ENCODE assay signal across 23 mouse cellular contexts in the genomic region with DNA sequence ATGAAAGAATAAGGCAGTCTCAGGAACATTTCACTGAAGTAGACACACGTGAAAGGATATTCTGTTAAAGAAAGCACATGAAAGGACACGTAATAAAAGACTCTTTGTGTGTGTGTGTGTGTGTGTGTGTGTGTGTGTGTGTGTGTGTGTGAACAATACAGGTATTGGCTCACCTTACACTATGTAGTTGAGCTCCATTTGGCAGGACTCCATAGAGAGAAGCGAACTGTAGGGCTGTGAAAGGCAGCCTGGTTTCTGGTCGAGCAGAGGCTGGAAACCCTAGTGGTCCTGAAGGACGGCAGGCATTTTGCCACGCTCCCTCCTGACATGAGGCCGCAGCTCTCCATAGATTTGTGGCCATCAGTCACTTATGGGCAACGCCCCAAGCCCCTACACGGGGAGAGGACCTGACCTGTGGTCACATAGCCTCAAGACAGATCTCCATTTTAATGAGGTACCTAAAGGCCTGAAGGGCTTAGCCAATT. TPM values are rescaled to one million over a fixed set of nuclear protein-coding genes. Genes with fewer than 3 reads are reported as not detected.
DNase-seq lines count a peak whose midpoint lies in the region; ATAC-seq and TF ChIP-seq lines count a peak whose summit lies in the region.
"Had no signal": no experiment of that assay in that cellular context is flagged by ENCODE, and none has a peak within 500 bp of the region (broad histone marks: within the 10 kb centered on the region; RNA-seq: fewer than 3 reads in every experiment).

No protein-coding gene starts in this region.

- no peak for DNase-seq in heart, adult 2 months
- no peak for DNase-seq in heart, postnatal 10 days
- DNase-seq in embryonic facial prominence, embryonic 10.5 days (ENCODE audit: low spot score) = peak; percentile 7
- DNase-seq in yolk sac, embryonic 10.5 days (ENCODE audit: low spot score) = no peak
- no peak for DNase-seq in gastrocnemius, postnatal 36 days
- DNase-seq: adrenal gland, adult 2 months; adrenal gland, postnatal 10 days; adrenal gland, postnatal 25 days; cerebellum, adult 11-12 months; cerebellum, adult 2 months; cerebellum, adult 9-10 months; cerebellum, postnatal 10 days; cerebellum, postnatal 25 days; forebrain, postnatal 0 days had no signal

- H3K79me2 ChIP-seq in heart, adult 2 months (replicated peaks; ENCODE audit: control insufficient read depth, insufficient read depth, low read length) = no peaks in the 10 kb centered on the region
- H3K79me2 ChIP-seq in macrophage (ENCODE audit: inconsistent target) = no peaks in the 10 kb centered on the region

- no peak for TF ChIP-seq EP300 in heart, adult 2 months (IDR thresholded peaks at IDR 0.05; ENCODE audit: insufficient read depth, low read depth, low read length)

- H3K9me3 ChIP-seq in embryonic facial prominence, embryonic 10.5 days = no peaks in the 10 kb centered on the region
- no peaks in the 10 kb centered on the region for H3K9me3 ChIP-seq in embryonic facial prominence, embryonic 15.5 days (replicated peaks)
- no peaks in the 10 kb centered on the region for H3K9me3 ChIP-seq in kidney, embryonic 14.5 days (ENCODE audit: control insufficient read depth, low read length)
- H3K9me3 ChIP-seq: embryonic facial prominence, embryonic 13.5 days; forebrain, embryonic 10.5 days; forebrain, embryonic 12.5 days; forebrain, embryonic 15.5 days had no signal

- TF ChIP-seq CTCF in heart, adult 2 months (IDR thresholded peaks at IDR 0.05) = no peak

- ATAC-seq in embryonic facial prominence, embryonic 15.5 days (ENCODE audit: insufficient number of reproducible peaks, low FRiP score, low TSS enrichment, low read depth) = peak; percentile 76
- ATAC-seq in kidney, embryonic 14.5 days (ENCODE audit: low FRiP score, low TSS enrichment) = no peak
- ATAC-seq: forebrain, embryonic 15.5 days; forebrain, postnatal 0 days had no signal

- no peak overlapping the region for H3K4me3 ChIP-seq in heart, adult 2 months
- H3K4me3 ChIP-seq in embryonic facial prominence, embryonic 10.5 days = no peak overlapping the region
- no peak overlapping the region for H3K4me3 ChIP-seq in embryonic facial prominence, embryonic 15.5 days (replicated peaks)
- H3K4me3 ChIP-seq in macrophage (ENCODE audit: inconsistent target) = no peak overlapping the region
- H3K4me3 ChIP-seq in kidney, embryonic 14.5 days (ENCODE audit: low read length) = no peak overlapping the region
- H3K4me3 ChIP-seq: embryonic facial prominence, embryonic 13.5 days; erythroblast, embryonic 14.5 days; forebrain, embryonic 10.5 days; forebrain, embryonic 12.5 days; forebrain, embryonic 15.5 days had no signal

- no peak for TF ChIP-seq POLR2A in heart, adult 2 months (IDR thresholded peaks at IDR 0.05; ENCODE audit: insufficient read depth, low read depth, low read length)

- WGBS in heart, adult 2 months = 86% methylated on average over 9 of the region's 9 CpGs
- 82% methylated on average over 9 of the region's 9 CpGs for WGBS in embryonic facial prominence, embryonic 10.5 days
- WGBS in embryonic facial prominence, embryonic 15.5 days = 72% methylated on average over 9 of the region's 9 CpGs
- 95% methylated on average over 9 of the region's 9 CpGs for WGBS in macrophage (ENCODE audit: missing documents)
- WGBS in kidney, embryonic 14.5 days = 75% methylated on average over 9 of the region's 9 CpGs

- H3K9ac ChIP-seq in heart, adult 2 months (ENCODE audit: low read depth, low read length) = no peak overlapping the region
- H3K9ac ChIP-seq in embryonic facial prominence, embryonic 15.5 days = no peak overlapping the region
- H3K9ac ChIP-seq in kidney, embryonic 14.5 days (ENCODE audit: low read depth, low read length) = no peak overlapping the region
- H3K9ac ChIP-seq: embryonic facial prominence, embryonic 13.5 days; forebrain, embryonic 12.5 days; forebrain, embryonic 15.5 days; forebrain, postnatal 0 days had no signal

- intact Hi-C loops in heart, adult 2 months (cut with DNase I) = no loop called here
- intact Hi-C loops in heart, postnatal 10 days (cut with DNase I) = no loop called here
- intact Hi-C loops in gastrocnemius, postnatal 36 days (cut with DNase I) = no loop called here

- no peaks in the 10 kb centered on the region for H3K27me3 ChIP-seq in heart, adult 2 months (ENCODE audit: control insufficient read depth, insufficient read depth, low read length)
- H3K27me3 ChIP-seq in embryonic facial prominence, embryonic 10.5 days (replicated peaks; ENCODE audit: low read depth, poor library complexity, severe bottlenecking) = no peaks in the 10 kb centered on the region
- no peaks in the 10 kb centered on the region for H3K27me3 ChIP-seq in embryonic facial prominence, embryonic 15.5 days
- no peaks in the 10 kb centered on the region for H3K27me3 ChIP-seq in kidney, embryonic 14.5 days (ENCODE audit: control insufficient read depth, insufficient read depth, low read length)
- H3K27me3 ChIP-seq: embryonic facial prominence, embryonic 13.5 days; forebrain, embryonic 12.5 days; forebrain, embryonic 15.5 days had no signal

- peaks cover 10% of the 10 kb centered on the region for H3K4me1 ChIP-seq in heart, adult 2 months (ENCODE audit: control insufficient read depth, insufficient read depth, low read length)
- H3K4me1 ChIP-seq in embryonic facial prominence, embryonic 10.5 days = 0 out of 2 replicates have a peak, but pooled peaks cover 10% of the 10 kb centered on the region
- H3K4me1 ChIP-seq in embryonic facial prominence, embryonic 15.5 days = peaks cover 13% of the 10 kb centered on the region
- no peaks in the 10 kb centered on the region for H3K4me1 ChIP-seq in kidney, embryonic 14.5 days (ENCODE audit: control insufficient read depth, insufficient read depth, low read length)
- H3K4me1 ChIP-seq: forebrain, embryonic 10.5 days; forebrain, embryonic 12.5 days; forebrain, embryonic 15.5 days had no signal

- H3K27ac ChIP-seq in heart, adult 2 months = peak overlapping the region; percentile 84; the same call in 1 of the 2 replicates
- no peak overlapping the region for H3K27ac ChIP-seq in embryonic facial prominence, embryonic 10.5 days (replicated peaks)
- H3K27ac ChIP-seq in embryonic facial prominence, embryonic 15.5 days (replicated peaks) = no peak overlapping the region
- peak overlapping the region; percentile 86 for H3K27ac ChIP-seq in macrophage
- no peak overlapping the region for H3K27ac ChIP-seq in kidney, embryonic 14.5 days (ENCODE audit: low read depth, low read length)
- H3K27ac ChIP-seq: forebrain, embryonic 10.5 days; forebrain, embryonic 12.5 days; forebrain, embryonic 15.5 days had no signal

- peaks cover 4% of the 10 kb centered on the region; the same call in 1 of the 2 replicates for H3K36me3 ChIP-seq in heart, adult 2 months (ENCODE audit: control insufficient read depth, insufficient read depth, low read length)
- no peaks in the 10 kb centered on the region for H3K36me3 ChIP-seq in embryonic facial prominence, embryonic 10.5 days (replicated peaks)
- no peaks in the 10 kb centered on the region for H3K36me3 ChIP-seq in embryonic facial prominence, embryonic 15.5 days
- no peaks in the 10 kb centered on the region for H3K36me3 ChIP-seq in macrophage (ENCODE audit: inconsistent target)
- no peaks in the 10 kb centered on the region for H3K36me3 ChIP-seq in kidney, embryonic 14.5 days (ENCODE audit: control insufficient read depth, insufficient read depth, low read length)
- H3K36me3 ChIP-seq: embryonic facial prominence, embryonic 13.5 days; forebrain, embryonic 10.5 days; forebrain, embryonic 12.5 days; forebrain, embryonic 15.5 days had no signal

- no peak overlapping the region for H3K4me2 ChIP-seq in embryonic facial prominence, embryonic 15.5 days (replicated peaks)
- H3K4me2 ChIP-seq in kidney, embryonic 14.5 days (replicated peaks; ENCODE audit: low read depth, low read length) = no peak overlapping the region
- H3K4me2 ChIP-seq: embryonic facial prominence, embryonic 13.5 days; forebrain, embryonic 12.5 days; forebrain, embryonic 15.5 days had no signal

RNA-seq across cellular contexts. Expression of gene Tlr2, which starts 22.5 kb away (rescaled TPM):
- total RNA-seq in heart, adult 2 months (2021) = 1 to 10 TPM; 2.0 to 2.6 TPM
- polyA plus RNA-seq in heart, adult 2 months (2012; rRNA removed) = 1.4 and 2.6 TPM in 2 replicates
- total RNA-seq in heart, postnatal 10 days (2021) = 1 to 10 TPM; 1.4 to 2.2 TPM
- 1.1 and 2.0 TPM in 2 replicates for polyA plus RNA-seq in embryonic facial prominence, embryonic 10.5 days (2016; fragmentation: Nextera tagmentation; extraction: Ambion mirVana)
- polyA plus RNA-seq in embryonic facial prominence, embryonic 15.5 days (2015; fragmentation: Nextera tagmentation; extraction: Ambion mirVana) = 6.3 and 6.5 TPM in 2 replicates
- 100 to 1,000 TPM in 17 of 26 experiments, 10 to 100 TPM in 9; 22.9 to 531 (median 170) TPM for total RNA-seq in macrophage (2018; cell fraction: chromatin; rRNA removed)
- 1,000 to 10,000 TPM in 1 of 26 experiments, 100 to 1,000 TPM in 22, 10 to 100 TPM in 3; 63.0 to 1,088 (median 155) TPM for total RNA-seq in macrophage (2018; cell fraction: cytosol; rRNA removed)
- 100 to 1,000 TPM in 25 of 26 experiments, 10 to 100 TPM in 1; 53.8 to 939 (median 384) TPM for total RNA-seq in macrophage (2018; cell fraction: nucleus; rRNA removed)
- 28.8 to 125 TPM (median 41.5 TPM) in 3 replicates for polyA plus RNA-seq in macrophage (2018)
- polyA plus RNA-seq in kidney, embryonic 14.5 days (2014; fragmentation: Nextera tagmentation; extraction: Ambion mirVana) = 1.3 and 3.4 TPM in 2 replicates
- total RNA-seq in gastrocnemius, postnatal 36 days (2021) = under 1 TPM; 0.51 to 0.52 TPM
- total RNA-seq: MEL had no signal
- polyA plus RNA-seq: erythroblast, embryonic 14.5 days had no signal

Comparison
In these comparisons a context has a peak if more than half of its experiments do, and no peak if none do; other contexts are left out.
1. H3K27ac ChIP-seq: peak in heart, adult 2 months (single experiment) and macrophage (single experiment); none in embryonic facial prominence, embryonic 10.5 days (single experiment), embryonic facial prominence, embryonic 15.5 days (single experiment) and kidney, embryonic 14.5 days (single experiment).